Mouse (Mus musculus): Measurements from ENCODE around the gene Gna12. TPM values are rescaled to one million over a fixed set of nuclear protein-coding genes. Genes with fewer than 3 reads are reported as not detected.

Gene Gna12
- total RNA-seq, 2 experiments from 2014 or later, result 126 to 130 TPM

Other genes with a start within 250 kb of the Gna12 start
- 1 to 10 TPM; 6.7 to 9.9 TPM for gene Lfng, start 223.1 kb downstream of the Gna12 start, total RNA-seq (2021)
- 1 to 10 TPM; 7.6 to 7.7 TPM for gene Ttyh3, start 181.4 kb downstream of the Gna12 start, total RNA-seq (2021)
- gene Iqce, start 128.1 kb downstream of the Gna12 start, total RNA-seq (2021), result 1 to 10 TPM; 4.0 to 5.3 TPM
- gene Brat1, start 125.4 kb downstream of the Gna12 start, total RNA-seq (2021), result 1 to 10 TPM; 6.4 to 7.8 TPM
- under 1 TPM; 0.47 to 0.75 TPM for gene Amz1, start 106.3 kb downstream of the Gna12 start, total RNA-seq (2021)
- gene Card11, start 170.2 kb upstream of the Gna12 start, total RNA-seq (2021), result 1 to 10 TPM in 1 of 2 experiments, under 1 TPM in 1; 0.30 to 1.7 TPM